In genomic region chr17:29492269-29493191, GRCm38 (mm10) we compare ENCODE assay signal across 8 mouse cellular contexts. TPM values are rescaled to one million over a fixed set of nuclear protein-coding genes. Genes with fewer than 3 reads are reported as not detected.
DNase-seq lines count a peak whose midpoint lies in the region; ATAC-seq and TF ChIP-seq lines count a peak whose summit lies in the region.

No protein-coding gene starts in this region.

- H3K4me3 ChIP-seq in hindbrain, embryonic 14.5 days (replicated peaks; ENCODE audit: low read length): peak overlapping the region; percentile 82
- H3K4me3 ChIP-seq in left cerebral cortex, adult 2 months: peak overlapping the region; percentile 92
- H3K4me3 ChIP-seq in macrophage (ENCODE audit: inconsistent target): peak overlapping the region; percentile 78

- H3K4me1 ChIP-seq in hindbrain, embryonic 14.5 days (replicated peaks; ENCODE audit: control insufficient read depth, insufficient read depth, low read length): peaks cover 17% of the 10 kb centered on the region

- H3K9me3 ChIP-seq in hindbrain, embryonic 14.5 days (ENCODE audit: control insufficient read depth, low read length): no peaks in the 10 kb centered on the region

- 1% methylated on average over 22 of the region's 22 CpGs for WGBS in hindbrain, embryonic 14.5 days
- WGBS in macrophage (ENCODE audit: missing documents): 1% methylated on average over 22 of the region's 22 CpGs

- DNase-seq in NIH3T3 (ENCODE audit: low read depth): peak; percentile 87
- peak; percentile 65 for DNase-seq in cerebellum, adult 9-10 months
- DNase-seq in forelimb bud, embryonic 11.5 days (ENCODE audit: low read depth, low spot score): peak; percentile 84
- DNase-seq in hindbrain, embryonic 14.5 days (ENCODE audit: low spot score): peak; percentile 63
- peak; percentile 31 to 41 for DNase-seq in left cerebral cortex, adult 2 months (ENCODE audit: extremely low spot score in 1 of 2, low spot score in 2 of 2)
- peak; percentile 47 to 55 for DNase-seq in right cerebral cortex, adult 2 months (ENCODE audit: low spot score in 2 of 2)
- DNase-seq in urinary bladder, postnatal 14 days (ENCODE audit: low spot score): peak; percentile 75

- ATAC-seq in hindbrain, embryonic 14.5 days (ENCODE audit: low FRiP score): no peak

- peaks cover 12% of the 10 kb centered on the region for H3K36me3 ChIP-seq in hindbrain, embryonic 14.5 days (replicated peaks; ENCODE audit: control insufficient read depth, insufficient read depth)
- peaks cover 13% of the 10 kb centered on the region; the same call in 1 of the 2 replicates for H3K36me3 ChIP-seq in macrophage (ENCODE audit: inconsistent target)

- H3K4me2 ChIP-seq in hindbrain, embryonic 14.5 days (replicated peaks): peak overlapping the region; percentile 96

- peaks cover 46% of the 10 kb centered on the region for H3K79me2 ChIP-seq in macrophage (ENCODE audit: inconsistent target)

- H3K27ac ChIP-seq in hindbrain, embryonic 14.5 days: peak overlapping the region; percentile 88
- peak overlapping the region; percentile 74 for H3K27ac ChIP-seq in left cerebral cortex, adult 2 months
- H3K27ac ChIP-seq in macrophage: peak overlapping the region; percentile 86

- intact Hi-C loops in left cerebral cortex, adult 2 months (cut with DNase I): loop anchor here (1.0 to 5.0 kb wide), 3 partner anchors 55 to 110 kb away; no protein-coding TSS in a partner anchor

- peak overlapping the region; percentile 76 for H3K9ac ChIP-seq in hindbrain, embryonic 14.5 days

- H3K27me3 ChIP-seq in hindbrain, embryonic 14.5 days (ENCODE audit: control insufficient read depth, insufficient read depth, low read length): no peaks in the 10 kb centered on the region

- peak; percentile 78 for TF ChIP-seq CTCF in left cerebral cortex, adult 2 months (IDR thresholded peaks at IDR 0.05)

RNA-seq across cellular contexts. Expression of gene Pim1, which starts 2.0 kb away (rescaled TPM):
- 6.4 and 7.8 TPM in 2 replicates for polyA plus RNA-seq in hindbrain, embryonic 14.5 days (2014; fragmentation: Nextera tagmentation; extraction: Ambion mirVana)
- total RNA-seq in left cerebral cortex, adult 2 months (2021): 10 to 100 TPM in 1 of 2 experiments, 1 to 10 TPM in 1; 9.2 to 13.6 TPM
- total RNA-seq in macrophage (2018; cell fraction: chromatin; rRNA removed): 1,000 to 10,000 TPM in 6 of 26 experiments, 100 to 1,000 TPM in 19, 10 to 100 TPM in 1; 95.1 to 1,355 (median 578) TPM
- total RNA-seq in macrophage (2018; cell fraction: cytosol; rRNA removed): 1,000 to 10,000 TPM in 3 of 26 experiments, 100 to 1,000 TPM in 21, 10 to 100 TPM in 2; 64.1 to 1,333 (median 331) TPM
- total RNA-seq in macrophage (2018; cell fraction: nucleus; rRNA removed): 1,000 to 10,000 TPM in 10 of 26 experiments, 100 to 1,000 TPM in 15, 10 to 100 TPM in 1; 94.8 to 1,462 (median 879) TPM
- polyA plus RNA-seq in macrophage (2018): 30.0 to 53.7 TPM (median 48.6 TPM) in 3 replicates

RNA-seq across cellular contexts. Expression of gene Gm17657, which starts 56.9 kb away (rescaled TPM):
- polyA plus RNA-seq in hindbrain, embryonic 14.5 days (2014; fragmentation: Nextera tagmentation; extraction: Ambion mirVana): not detected in 2 replicates
- not detected for total RNA-seq in left cerebral cortex, adult 2 months (2021)
- total RNA-seq in macrophage (2018; cell fraction: chromatin; rRNA removed): not detected
- not detected for total RNA-seq in macrophage (2018; cell fraction: cytosol; rRNA removed)
- total RNA-seq in macrophage (2018; cell fraction: nucleus; rRNA removed): not detected
- not detected in 3 replicates for polyA plus RNA-seq in macrophage (2018)

RNA-seq across cellular contexts. Expression of gene Tbc1d22b, which starts 57.1 kb away (rescaled TPM):
- 27.8 and 30.5 TPM in 2 replicates for polyA plus RNA-seq in hindbrain, embryonic 14.5 days (2014; fragmentation: Nextera tagmentation; extraction: Ambion mirVana)
- 10 to 100 TPM; 39.7 to 40.8 TPM for total RNA-seq in left cerebral cortex, adult 2 months (2021)
- total RNA-seq in macrophage (2018; cell fraction: chromatin; rRNA removed): 10 to 100 TPM in 21 of 26 experiments, 1 to 10 TPM in 5; 6.5 to 29.7 (median 17.4) TPM
- total RNA-seq in macrophage (2018; cell fraction: cytosol; rRNA removed): 10 to 100 TPM; 10.6 to 17.1 (median 15.1) TPM
- total RNA-seq in macrophage (2018; cell fraction: nucleus; rRNA removed): 10 to 100 TPM in 22 of 26 experiments, 1 to 10 TPM in 4; 7.9 to 31.3 (median 17.4) TPM
- 9.9 to 13.7 TPM (median 10.5 TPM) in 3 replicates for polyA plus RNA-seq in macrophage (2018)

RNA-seq across cellular contexts. Expression of gene Tmem217, which starts 59.7 kb away (rescaled TPM):
- polyA plus RNA-seq in hindbrain, embryonic 14.5 days (2014; fragmentation: Nextera tagmentation; extraction: Ambion mirVana): 0.50 and 0.53 TPM in 2 replicates
- total RNA-seq in left cerebral cortex, adult 2 months (2021): not detected
- under 1 TPM in 1 of 26 experiments, not detected in 25; 0.45 TPM for total RNA-seq in macrophage (2018; cell fraction: chromatin; rRNA removed)
- 1 to 10 TPM in 1 of 26 experiments, under 1 TPM in 22, not detected in 3; 0.18 to 1.1 (median 0.40) TPM for total RNA-seq in macrophage (2018; cell fraction: cytosol; rRNA removed)
- under 1 TPM in 4 of 26 experiments, not detected in 22; 0.45 to 0.79 (median 0.69) TPM for total RNA-seq in macrophage (2018; cell fraction: nucleus; rRNA removed)
- 0.67 TPM in 1 of 3 replicates, not detected in the others for polyA plus RNA-seq in macrophage (2018)

Comparison
In these comparisons a context has a peak if more than half of its experiments do, and no peak if none do; other contexts are left out.
1. DNase-seq: peak in every context shown above with its lines; median percentile 87 in NIH3T3; 84 in forelimb bud, embryonic 11.5 days; 75 in urinary bladder, postnatal 14 days; 65 in cerebellum, adult 9-10 months; 63 in hindbrain, embryonic 14.5 days; 51 in right cerebral cortex, adult 2 months; 36 in left cerebral cortex, adult 2 months.